Mouse (Mus musculus): ENCODE results near the gene Zxdb.
"Not testable (repeated sequence)": the region's sequence is repeated elsewhere in the genome, so short reads cannot be mapped to it uniquely, and the experiment has no call there.

DNA sequence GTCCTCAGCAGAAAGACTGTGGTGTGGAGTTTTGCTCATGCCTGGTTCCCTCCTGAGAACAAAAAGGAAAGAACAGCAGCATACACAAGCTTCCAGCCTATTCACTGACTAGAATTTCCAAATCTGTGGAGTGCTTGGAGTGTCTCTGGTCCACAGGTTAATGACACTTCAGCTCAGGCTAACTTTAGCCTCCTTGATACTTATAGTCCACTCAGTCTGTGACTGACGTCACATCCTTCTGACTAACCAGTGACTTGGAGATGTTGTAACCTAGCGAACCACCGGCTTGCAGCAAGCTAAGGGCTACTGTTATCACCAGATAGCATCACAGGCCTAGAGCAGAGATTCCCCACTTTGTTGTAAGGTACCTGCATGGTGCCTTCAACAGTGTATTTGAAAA, 14.6 kb upstream of the Zxdb start:
- TF ChIP-seq CTCF, EP300 (IDR thresholded peaks at IDR 0.05): not testable (repeated sequence)

Data from lung, postnatal 0 days (tissue).